Comparison of ENCODE assay signal across 33 mouse cellular contexts in the genomic region with DNA sequence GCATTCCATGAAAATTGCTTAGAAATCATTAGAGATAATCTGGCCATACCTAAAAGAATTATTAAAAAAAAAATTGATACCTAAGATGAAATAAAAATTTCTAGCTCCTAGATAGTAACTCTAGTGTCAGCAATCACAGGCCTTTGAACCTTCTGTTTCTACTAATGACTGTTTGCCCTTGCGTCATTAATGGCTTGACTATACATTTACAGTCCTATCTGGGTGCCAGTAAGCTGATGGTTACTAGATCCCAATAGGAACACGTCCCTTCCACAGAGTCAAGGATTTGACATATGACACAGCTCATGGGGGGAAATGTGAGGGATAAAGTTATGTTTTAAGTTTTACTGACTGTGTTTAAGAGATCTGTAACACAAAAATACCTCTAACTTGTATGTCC.
"Had no signal": no experiment of that assay in that cellular context is flagged by ENCODE, and none has a peak within 500 bp of the region (broad histone marks: within the 10 kb centered on the region; RNA-seq: fewer than 3 reads in every experiment).

No protein-coding gene starts in this region.

- H3K4me3 ChIP-seq: heart, embryonic 10.5 days; heart, embryonic 12.5 days; heart, embryonic 13.5 days; heart, embryonic 15.5 days; hindbrain, embryonic 10.5 days; hindbrain, embryonic 12.5 days; hindbrain, embryonic 13.5 days; hindbrain, embryonic 15.5 days; kidney, embryonic 15.5 days; layer of hippocampus, adult 2 months; left cerebral cortex, adult 2 months had no signal

- H3K4me2 ChIP-seq: heart, embryonic 11.5 days; heart, embryonic 12.5 days; heart, embryonic 13.5 days; heart, embryonic 15.5 days; hindbrain, embryonic 12.5 days; hindbrain, embryonic 13.5 days; hindbrain, embryonic 14.5 days; hindbrain, embryonic 15.5 days; kidney, embryonic 15.5 days had no signal

- H3K36me3 ChIP-seq: heart, embryonic 10.5 days; heart, embryonic 12.5 days; heart, embryonic 13.5 days; heart, embryonic 15.5 days; hindbrain, embryonic 10.5 days; hindbrain, embryonic 12.5 days; hindbrain, embryonic 15.5 days; kidney, embryonic 15.5 days had no signal

- ATAC-seq: hindbrain, embryonic 16.5 days; hindbrain, postnatal 0 days; inflammation-experienced regulatory T-cells, adult 6 months had no signal

- H3K27ac ChIP-seq: heart, embryonic 10.5 days; heart, embryonic 13.5 days; heart, embryonic 15.5 days; hindbrain, embryonic 10.5 days; hindbrain, embryonic 12.5 days; hindbrain, embryonic 13.5 days; hindbrain, embryonic 14.5 days; hindbrain, embryonic 15.5 days; hindbrain, postnatal 0 days; kidney, embryonic 15.5 days; kidney, postnatal 0 days; layer of hippocampus, adult 2 months; left cerebral cortex, adult 2 months had no signal

- H3K9me3 ChIP-seq: heart, embryonic 10.5 days; heart, embryonic 12.5 days; heart, embryonic 13.5 days; heart, embryonic 15.5 days; hindbrain, embryonic 10.5 days; hindbrain, embryonic 12.5 days; hindbrain, embryonic 13.5 days; hindbrain, embryonic 15.5 days; kidney, embryonic 15.5 days had no signal

- H3K9ac ChIP-seq: heart, embryonic 12.5 days; heart, embryonic 13.5 days; heart, embryonic 15.5 days; hindbrain, embryonic 12.5 days; hindbrain, embryonic 13.5 days; hindbrain, embryonic 14.5 days; hindbrain, embryonic 15.5 days; kidney, embryonic 15.5 days had no signal

- DNase-seq: heart, postnatal 10 days; heart, postnatal 14 days; heart, postnatal 36 days; heart, postnatal 4 days; kidney, adult 11 months; kidney, adult 18-20 months; kidney, adult 2 months; kidney, adult 8-10 months; kidney, adult 9 months; kidney, postnatal 10 days; kidney, postnatal 14 days; kidney, postnatal 25 days; kidney, postnatal 36 days; kidney, postnatal 4 days; layer of hippocampus, adult 9-11 months; layer of hippocampus, postnatal 36 days had no signal

- H3K27me3 ChIP-seq: heart, embryonic 12.5 days; heart, embryonic 13.5 days; heart, embryonic 15.5 days; hindbrain, embryonic 12.5 days; hindbrain, embryonic 13.5 days; hindbrain, embryonic 15.5 days; kidney, embryonic 15.5 days had no signal

- H3K4me1 ChIP-seq: heart, embryonic 10.5 days; heart, embryonic 12.5 days; heart, embryonic 13.5 days; heart, embryonic 15.5 days; hindbrain, embryonic 10.5 days; hindbrain, embryonic 12.5 days; hindbrain, embryonic 13.5 days; hindbrain, embryonic 15.5 days; kidney, embryonic 15.5 days had no signal
